Mouse (Mus musculus) limb, embryonic 14.5 days (tissue): ENCODE results near the gene Zfp280c. TPM values are rescaled to one million over a fixed set of nuclear protein-coding genes. Genes with fewer than 3 reads are reported as not detected.

Experiments used
- ATAC-seq: fragments of 200-750 bp; cut with Nextera tagmentation; 2 replicates; pipeline ENCODE4 v1.8.0; 2017; ENCODE audit warnings: low read depth, moderate number of reproducible peaks, moderate TSS enrichment; ENCODE audit not compliant: low FRiP score
- DNase-seq: peaks from one replicate; pipeline ENCODE4 v3.0.0-alpha.2; 2015; ENCODE audit warnings: low spot score
- H3K27ac ChIP-seq: fragments of 300-500 bp; sonication (generic); replicated peaks from 2 replicates; pipeline ENCODE4 v1.5.1; 2014; ENCODE audit warnings: low read depth, mild to moderate bottlenecking, low read length, moderate library complexity, mixed read lengths
- H3K27me3 ChIP-seq: fragments of 300-500 bp; sonication (generic); 2 replicates; pipeline ENCODE4 v1.6.1; 2014; ENCODE audit warnings: low read length, mixed read lengths; ENCODE audit not compliant: control insufficient read depth, insufficient read depth
- H3K36me3 ChIP-seq: fragments of 300-500 bp; sonication (generic); 2 replicates; pipeline ENCODE4 v1.6.1; 2014; ENCODE audit warnings: mild to moderate bottlenecking, low read length, moderate library complexity, mixed read lengths; ENCODE audit not compliant: control insufficient read depth, insufficient read depth
- H3K4me1 ChIP-seq: fragments of 300-500 bp; sonication (generic); 2 replicates; pipeline ENCODE4 v1.6.1; 2014; ENCODE audit warnings: antibody characterized with exemption, low read length, mixed read lengths; ENCODE audit not compliant: control insufficient read depth, insufficient read depth
- H3K4me2 ChIP-seq: fragments of 300-500 bp; sonication (generic); replicated peaks from 2 replicates; pipeline ENCODE4 v1.6.1; 2014; ENCODE audit warnings: low read depth, mild to moderate bottlenecking, low read length, moderate library complexity; ENCODE audit not compliant: severe bottlenecking
- H3K4me3 ChIP-seq: fragments of 300-500 bp; sonication (generic); replicated peaks from 2 replicates; pipeline ENCODE4 v1.5.1; 2014; ENCODE audit warnings: low read length
- H3K9ac ChIP-seq: fragments of 300-500 bp; sonication (generic); 2 replicates; pipeline ENCODE4 v1.6.1; 2014; ENCODE audit warnings: mild to moderate bottlenecking, low read depth, low read length, moderate library complexity; ENCODE audit not compliant: severe bottlenecking
- H3K9me3 ChIP-seq: fragments of 300-500 bp; sonication (generic); 2 replicates; pipeline ENCODE4 v1.6.1; 2016; ENCODE audit warnings: low read length; ENCODE audit not compliant: control insufficient read depth
- POLR2A ChIP-seq: fragments of 200-500 bp; IDR thresholded peaks from 2 replicates; pipeline ENCODE4 v1.8.0; 2012; ENCODE audit warnings: inconsistent platforms, mild to moderate bottlenecking, moderate library complexity, borderline replicate concordance; ENCODE audit not compliant: insufficient read depth, insufficient read length; ENCODE audit errors: extremely low read depth
- WGBS: fragments of 180-500 bp; shearing (Covaris S2); extraction: QIAGEN DNeasy Blood & Tissue Kit; methylation state at CpG from one replicate; pipeline ENCODE4 v1.1.7; 2014; 5-methylcytosine and 5-hydroxymethylcytosine counted together
- polyA plus RNA-seq, 2 experiments: library from polyadenylated mRNA; depleted of rRNA in 1 of 2; stranded (reverse) in 1 of 2; unstranded in 1 of 2; fragments of >200 nt; fragmentation: Nextera tagmentation in 1 of 2; extraction: Ambion mirVana in 1 of 2; gene quantifications; 2 replicates each; pipeline versions ENCODE4 v1.2.1 to v1.2.3; 2012 to 2014

Zfp280c gene
- polyA plus RNA-seq (2012; rRNA removed) = 38.9 and 48.8 TPM in 2 replicates
- 13.3 and 16.8 TPM in 2 replicates for polyA plus RNA-seq (2014; fragmentation: Nextera tagmentation; extraction: Ambion mirVana)

- no peaks in the 10 kb centered on the region for H3K27me3 ChIP-seq
- TF ChIP-seq POLR2A = 0 out of 2 replicates have a peak, but pooled peaks have one; percentile 14
- no peaks in the 10 kb centered on the region for H3K4me1 ChIP-seq
- H3K9ac ChIP-seq = peak within 1 kb of the TSS; percentile 70
- H3K9me3 ChIP-seq = no peaks in the 10 kb centered on the region
- H3K4me3 ChIP-seq = peak within 1 kb of the TSS; percentile 61
- ATAC-seq (peak; percentile 89), DNase-seq (peak; percentile 60)
- peak within 1 kb of the TSS; percentile 80 for H3K27ac ChIP-seq
- peak within 1 kb of the TSS; percentile 49 for H3K4me2 ChIP-seq
- H3K36me3 ChIP-seq = peaks cover 11% of the 10 kb centered on the region
- WGBS = 18% methylated on average over 39 of the region's 45 CpGs
These were observed at the start of gene Zfp280c for GRCm38 (mm10) chrX:48594099-48594760. TSS of gene Zfp280c (minus strand) at chrX:48594504.

DNA sequence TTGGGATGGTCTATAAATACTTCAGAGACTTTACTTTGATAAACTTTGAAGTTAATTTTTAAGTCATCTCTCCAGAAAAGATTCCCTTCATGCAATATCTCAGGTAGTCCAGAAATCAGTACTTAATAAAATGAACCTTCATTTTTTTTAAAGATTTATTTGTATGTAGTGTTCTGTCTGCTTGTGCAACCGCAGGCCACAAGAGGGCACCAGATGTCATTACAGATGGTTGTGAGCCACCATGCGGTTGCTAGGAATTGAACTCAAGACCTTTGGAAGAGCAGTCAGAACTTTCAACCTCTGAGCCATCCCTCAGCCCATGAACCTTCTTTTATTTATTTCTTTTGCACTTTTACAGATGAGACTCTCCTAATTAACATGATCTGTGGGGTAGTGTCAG, 42.7 kb upstream of the Zfp280c start:
- no peak overlapping the region for H3K4me2 ChIP-seq
- no peak for ATAC-seq
- H3K9me3 ChIP-seq = no peaks in the 10 kb centered on the region
- H3K4me1 ChIP-seq = no peaks in the 10 kb centered on the region
- H3K9ac ChIP-seq = no peak overlapping the region
- no peak overlapping the region for H3K4me3 ChIP-seq
- 60% methylated on average over 2 of the region's 2 CpGs for WGBS
- no peaks in the 10 kb centered on the region for H3K27me3 ChIP-seq
- no peak overlapping the region for H3K27ac ChIP-seq
- H3K36me3 ChIP-seq = no peaks in the 10 kb centered on the region
- DNase-seq = no peak
- no peak for TF ChIP-seq POLR2A

GRCm38 (mm10) chrX:48624054-48624420, 29.7 kb upstream of the Zfp280c start:
- no peak for DNase-seq
- Histone ChIP-seq H3K4me1 (no peaks in the 10 kb centered on the region), H3K9me3 (no peaks in the 10 kb centered on the region), H3K36me3 (no peaks in the 10 kb centered on the region), H3K4me3 (peak overlapping the region; percentile 50), H3K9ac (peak overlapping the region; percentile 50), H3K4me2 (peak overlapping the region; percentile 49), H3K27me3 (no peaks in the 10 kb centered on the region), H3K27ac (0 out of 2 replicates have a peak overlapping the region, but pooled peaks have one; percentile 68)
- no peak for TF ChIP-seq POLR2A
- WGBS = 29% methylated on average over 9 of the region's 9 CpGs
- no peak for ATAC-seq

- WGBS = 22% methylated on average over 38 of the region's 38 CpGs
- peak within 1 kb of the TSS; percentile 50 for H3K4me3 ChIP-seq
- no peaks in the 10 kb centered on the region for H3K4me1 ChIP-seq
- peak; percentile 89 for DNase-seq
- ATAC-seq = peak; percentile 95
- peak within 1 kb of the TSS; percentile 50 for H3K9ac ChIP-seq
- H3K27me3 ChIP-seq = no peaks in the 10 kb centered on the region
- no peaks in the 10 kb centered on the region for H3K9me3 ChIP-seq
- H3K27ac ChIP-seq = peak within 1 kb of the TSS; percentile 68
- peak within 1 kb of the TSS; percentile 49 for H3K4me2 ChIP-seq
- no peaks in the 10 kb centered on the region for H3K36me3 ChIP-seq
- no peak for TF ChIP-seq POLR2A
These were observed 29.2 kb upstream of the Zfp280c start, which contains the start of gene Slc25a14 for GRCm38 (mm10) chrX:48623379-48624053. TSS of gene Slc25a14 (plus strand) at chrX:48623413.

DNA sequence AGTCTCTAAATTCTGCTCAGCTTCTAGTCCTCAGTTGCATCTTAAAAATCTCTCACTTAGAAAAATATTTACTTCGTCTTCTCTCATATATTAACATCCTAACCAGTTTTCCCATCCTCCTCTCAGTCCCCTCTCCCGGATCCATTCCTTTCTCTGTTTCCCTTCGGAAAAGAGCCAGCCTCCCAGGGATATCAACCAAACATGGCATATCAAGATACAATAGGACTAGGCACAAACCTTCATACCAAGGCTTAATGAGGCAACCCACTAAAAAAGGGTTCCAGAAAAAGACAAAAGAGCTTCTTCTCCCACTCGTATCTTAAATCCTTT, 28.7 kb upstream of the Zfp280c start:
- H3K9ac ChIP-seq = peak overlapping the region; percentile 50
- DNase-seq (no peak), ATAC-seq (0 out of 2 replicates have a peak, but pooled peaks have one; percentile 16)
- peak overlapping the region; percentile 50 for H3K4me3 ChIP-seq
- 21% methylated on average over 4 of the region's 4 CpGs for WGBS
- no peaks in the 10 kb centered on the region for H3K9me3 ChIP-seq
- no peaks in the 10 kb centered on the region for H3K36me3 ChIP-seq
- H3K4me2 ChIP-seq = peak overlapping the region; percentile 49
- no peaks in the 10 kb centered on the region for H3K27me3 ChIP-seq
- peak overlapping the region; percentile 68 for H3K27ac ChIP-seq
- no peaks in the 10 kb centered on the region for H3K4me1 ChIP-seq
- no peak for TF ChIP-seq POLR2A
